Mouse (Mus musculus): ENCODE results near the gene Gm44511.
"Not testable (repeated sequence)": the region's sequence is repeated elsewhere in the genome, so short reads cannot be mapped to it uniquely, and the experiment has no call there.

The Gm44511 gene

DNA sequence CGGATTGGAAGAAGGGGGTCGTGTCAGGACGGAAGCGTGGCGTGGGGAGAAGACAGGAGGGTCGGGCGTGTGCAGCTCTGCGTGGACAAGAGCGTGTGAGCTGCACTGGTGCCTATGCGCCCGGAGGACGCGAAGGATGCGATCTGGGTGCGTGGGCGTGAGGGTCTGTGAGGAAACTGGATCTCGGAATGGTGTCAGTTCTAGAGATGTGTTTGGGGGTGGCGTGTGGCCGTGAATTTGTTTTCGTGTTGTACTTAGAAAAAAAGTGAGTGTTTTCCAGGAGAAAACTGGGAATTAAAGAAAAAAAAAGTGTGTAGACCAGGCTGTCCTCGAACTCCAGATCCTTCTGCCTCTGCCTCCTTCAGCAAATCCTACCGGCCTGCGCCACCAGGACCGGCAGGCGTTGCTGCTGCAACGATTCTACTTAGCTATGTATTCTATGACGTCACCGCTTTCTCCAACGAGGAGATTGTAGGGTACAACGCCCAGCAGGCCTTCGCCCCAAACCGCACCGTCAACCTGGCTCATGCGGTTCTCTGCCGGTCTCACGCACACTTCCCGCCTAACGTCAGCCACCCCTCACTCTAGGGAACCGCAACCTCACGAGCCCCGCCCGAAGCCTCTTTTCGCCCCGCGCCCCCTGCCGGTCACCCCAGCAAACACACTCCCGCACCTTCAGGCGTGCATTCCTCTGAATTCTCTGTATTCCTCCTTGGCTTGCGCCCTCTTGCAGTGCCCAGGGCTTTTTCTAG lies 26.8 kb downstream of the Gm44511 start:
- peak; percentile 81 to 89 for DNase-seq

DNA sequence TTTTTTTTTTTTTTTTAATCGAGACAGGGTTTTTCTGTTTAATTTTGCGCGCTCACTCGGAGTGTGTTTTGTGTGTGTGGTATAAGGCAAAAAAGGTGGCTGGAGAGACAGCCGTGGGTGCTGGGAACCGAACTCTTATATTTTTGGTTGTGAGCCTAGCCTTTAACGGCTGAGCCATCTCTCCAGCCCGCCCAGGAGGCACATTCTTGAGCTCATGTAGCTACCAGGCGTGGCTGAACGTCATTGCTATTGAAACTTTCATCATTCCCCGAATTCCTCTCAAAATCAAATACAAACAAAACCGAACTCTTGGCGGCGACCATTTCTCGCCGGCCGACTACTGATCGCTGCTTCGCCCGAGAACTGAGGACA lies 27.4 kb downstream of the Gm44511 start:
- DNase-seq, result peak; percentile 75 to 83

DNA sequence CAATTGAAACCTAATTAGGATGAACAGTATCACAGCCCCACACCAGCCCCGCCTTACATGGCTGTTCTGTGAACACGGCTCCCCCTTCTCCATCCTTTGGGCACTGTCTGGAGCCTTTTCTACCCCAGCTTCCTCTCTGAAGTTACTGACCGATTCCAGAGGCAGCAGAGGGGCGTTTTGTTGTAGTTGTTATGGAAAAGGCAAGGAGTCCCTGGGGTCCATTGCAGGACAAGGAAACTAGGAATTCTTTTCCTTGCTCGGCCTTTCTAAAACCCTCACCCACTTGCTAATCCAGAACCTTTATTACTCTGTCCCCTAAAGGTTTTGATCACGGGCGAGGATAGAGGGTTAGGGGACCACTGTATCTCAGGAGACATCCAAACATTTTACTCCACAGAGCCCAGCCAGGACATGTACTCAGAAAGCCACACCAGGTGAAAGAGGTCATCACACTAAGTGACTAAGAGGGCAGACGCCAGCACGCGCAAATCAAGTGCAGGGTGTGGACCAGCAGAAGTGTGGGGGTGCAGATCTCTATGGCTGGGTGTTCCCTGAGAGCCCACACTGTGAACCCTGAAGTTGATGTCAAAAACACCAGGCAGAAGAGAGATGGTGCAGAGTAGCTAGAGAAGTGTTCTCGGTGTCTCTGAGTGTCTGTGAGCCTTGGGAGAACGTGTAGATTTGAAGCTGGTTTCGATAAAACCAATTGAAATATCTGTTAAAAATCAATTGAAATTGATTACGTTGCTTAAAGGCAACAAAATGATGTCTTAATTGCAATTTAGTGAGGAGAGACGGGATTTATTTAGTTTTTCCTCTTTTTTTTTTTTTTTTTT lies 28.0 kb downstream of the Gm44511 start:
- peak in 1 of 2 experiments; percentile 34 for DNase-seq

DNA sequence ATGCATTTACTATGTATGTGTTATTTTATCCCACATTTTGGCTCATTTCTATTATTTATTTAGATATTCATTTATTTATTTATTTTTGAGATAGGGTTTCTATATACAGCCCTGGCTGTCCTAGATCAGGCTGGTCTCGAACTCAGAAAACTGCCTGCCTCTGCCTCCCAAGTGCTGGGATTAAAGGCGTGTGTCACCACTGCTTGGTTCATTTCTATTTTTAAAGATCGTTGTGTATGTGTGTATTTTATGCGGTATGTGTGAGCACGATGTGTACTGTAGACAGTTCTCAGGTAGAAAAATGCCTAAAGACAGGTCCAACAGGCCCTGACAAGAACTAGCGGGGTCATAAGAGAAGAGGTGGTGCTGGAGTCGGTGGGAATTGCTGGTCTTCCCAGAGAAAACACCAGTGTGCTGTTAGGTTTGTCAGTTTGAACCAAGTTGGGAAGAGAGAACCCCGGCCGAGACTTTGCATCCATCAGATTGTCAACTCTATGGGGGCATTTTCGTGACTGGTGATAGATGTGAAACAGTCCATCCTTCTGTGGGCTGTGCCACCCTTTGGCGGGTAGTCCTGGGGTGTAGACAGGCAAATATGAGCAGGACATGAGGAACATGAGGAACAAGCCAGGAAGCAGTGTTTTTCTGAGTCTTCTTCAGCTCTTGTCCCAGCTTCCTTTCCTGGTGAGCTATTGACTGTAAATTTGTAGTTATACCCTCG lies 28.8 kb downstream of the Gm44511 start:
- no peak for DNase-seq

DNA sequence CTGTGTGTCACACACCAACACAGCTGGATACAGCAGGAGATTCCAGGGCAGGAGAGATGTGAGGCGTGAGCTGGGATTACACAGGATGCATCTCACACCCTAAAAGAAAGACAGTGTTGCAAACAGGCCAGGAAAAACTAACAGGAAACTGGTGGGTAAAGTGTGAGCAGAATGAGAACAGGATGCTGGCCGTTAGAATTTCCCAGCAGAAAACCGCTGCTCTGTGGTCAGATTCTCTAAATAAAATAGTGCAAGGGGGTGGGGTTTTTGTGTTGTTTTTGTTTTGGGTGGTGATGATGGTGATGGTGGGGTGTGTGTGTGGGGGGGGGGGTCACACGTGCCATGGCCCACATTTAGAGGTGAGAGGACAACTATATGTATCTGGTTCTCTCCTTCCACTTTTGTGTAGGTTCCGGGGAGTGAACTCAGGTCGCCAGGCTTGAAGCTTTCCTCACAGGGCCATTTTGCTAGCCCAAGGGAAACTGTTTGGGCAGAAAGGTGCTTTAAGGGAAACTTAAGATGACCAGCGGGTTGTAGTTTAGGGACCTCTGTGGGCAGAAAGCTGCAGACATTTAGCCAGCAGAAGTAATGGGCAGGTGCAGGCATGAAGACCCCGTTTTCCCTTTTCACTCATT lies 29.7 kb downstream of the Gm44511 start:
- no peak for DNase-seq

DNA sequence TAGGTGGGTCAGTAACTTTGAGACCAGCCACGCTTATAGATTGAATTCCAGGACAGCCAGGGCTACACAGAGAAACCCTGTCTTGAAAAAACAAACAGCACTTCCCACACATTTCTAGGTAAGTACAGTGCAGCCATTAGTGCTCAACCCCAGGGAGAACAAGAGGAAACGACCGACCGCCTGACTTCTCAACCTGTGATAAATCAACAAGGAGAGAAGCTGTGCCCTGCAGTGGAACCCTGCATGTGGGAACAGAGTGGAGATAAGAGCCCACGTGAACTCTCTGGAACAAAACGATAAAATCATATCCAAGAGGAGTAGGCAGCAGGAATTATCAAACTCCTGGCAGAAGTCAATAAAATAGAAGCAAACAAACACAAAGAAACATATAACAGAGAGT lies 32.4 kb downstream of the Gm44511 start:
- no peak for DNase-seq

DNA sequence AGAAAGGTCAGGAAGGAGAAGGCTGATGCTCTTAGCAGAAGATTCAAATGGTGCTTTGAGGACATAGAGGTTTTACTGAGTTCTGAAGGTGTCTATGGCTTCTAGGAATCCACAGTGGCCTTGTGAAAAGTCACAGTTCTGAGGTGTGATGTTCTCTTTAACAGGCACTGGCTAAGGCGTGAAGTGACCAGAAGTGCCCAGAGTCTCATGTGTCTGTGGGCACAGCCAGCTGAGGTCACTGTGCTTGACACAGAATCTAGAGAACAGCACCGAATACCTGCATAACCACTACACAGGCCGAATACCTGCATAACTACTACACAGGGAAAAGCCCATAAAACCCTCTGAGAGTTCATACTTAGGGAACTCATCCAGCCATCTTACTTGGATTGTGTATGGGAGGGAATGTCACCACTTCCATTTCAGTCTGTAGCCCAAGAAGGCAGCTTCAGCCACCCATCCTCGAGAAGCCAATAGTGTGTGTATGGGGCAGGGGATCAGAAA lies 35.6 kb downstream of the Gm44511 start:
- not testable (repeated sequence) for DNase-seq

DNA sequence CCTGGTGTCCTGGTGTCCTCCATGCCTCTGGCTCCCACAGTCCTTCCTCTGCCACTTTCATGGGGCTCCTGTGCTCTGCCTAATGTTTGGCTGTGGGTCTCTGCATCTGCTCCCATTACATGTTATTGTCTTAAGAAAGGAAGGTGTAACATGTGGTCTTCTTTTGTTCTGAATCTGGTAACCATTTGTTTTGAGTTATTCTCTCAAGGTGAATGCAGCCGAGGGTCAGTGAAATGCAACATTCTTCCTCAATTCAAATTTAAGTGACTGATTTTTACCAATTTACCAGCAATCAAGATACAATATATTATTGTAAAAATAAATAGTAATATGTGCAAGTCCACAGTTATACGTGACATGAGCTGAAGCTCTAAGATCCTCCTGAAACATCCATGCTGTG lies 37.0 kb downstream of the Gm44511 start, which contains the start of gene Klrb1c:
TSS of gene Klrb1c (minus strand) at position 101 of the 400 bp plus-strand sequence.
- no peak for DNase-seq

DNA sequence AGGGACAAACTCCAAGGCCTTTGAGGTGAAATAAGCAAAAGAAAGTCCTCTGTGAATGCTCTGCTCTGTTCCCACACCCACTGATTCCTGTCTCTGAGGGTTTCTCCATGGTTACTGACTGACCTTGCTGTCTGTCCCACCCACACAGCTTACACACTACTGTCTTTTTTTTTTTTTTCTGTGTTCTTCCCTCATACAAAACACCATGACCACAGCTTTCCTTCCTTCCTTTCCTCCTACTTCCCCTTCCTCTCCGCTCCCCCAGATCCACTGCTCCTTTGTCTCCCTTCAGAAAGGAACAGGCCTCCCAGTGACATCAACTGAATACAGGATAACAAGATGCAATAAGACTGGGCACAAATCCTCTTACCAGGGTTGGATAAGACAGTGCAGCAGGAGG lies 37.6 kb downstream of the Gm44511 start:
- DNase-seq, result no peak

DNA sequence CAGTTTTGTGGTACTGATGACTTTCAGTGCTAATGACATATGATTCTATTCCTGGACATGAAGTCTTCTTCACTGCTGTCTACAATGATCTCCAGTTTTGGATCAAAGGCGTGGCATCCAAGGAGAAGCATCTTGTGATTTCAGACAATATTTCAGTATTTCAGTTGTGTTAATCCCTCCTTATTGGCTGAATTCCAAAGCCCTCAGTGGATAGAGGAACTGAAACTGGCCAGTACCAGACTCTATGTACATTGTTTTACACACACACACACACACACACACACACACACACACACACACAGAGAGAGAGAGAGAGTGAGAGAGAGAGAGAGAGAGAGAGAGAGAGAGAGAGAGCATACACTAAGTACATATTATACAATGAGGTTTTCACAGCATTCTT lies 39.7 kb downstream of the Gm44511 start:
- not testable (repeated sequence) for DNase-seq

DNA sequence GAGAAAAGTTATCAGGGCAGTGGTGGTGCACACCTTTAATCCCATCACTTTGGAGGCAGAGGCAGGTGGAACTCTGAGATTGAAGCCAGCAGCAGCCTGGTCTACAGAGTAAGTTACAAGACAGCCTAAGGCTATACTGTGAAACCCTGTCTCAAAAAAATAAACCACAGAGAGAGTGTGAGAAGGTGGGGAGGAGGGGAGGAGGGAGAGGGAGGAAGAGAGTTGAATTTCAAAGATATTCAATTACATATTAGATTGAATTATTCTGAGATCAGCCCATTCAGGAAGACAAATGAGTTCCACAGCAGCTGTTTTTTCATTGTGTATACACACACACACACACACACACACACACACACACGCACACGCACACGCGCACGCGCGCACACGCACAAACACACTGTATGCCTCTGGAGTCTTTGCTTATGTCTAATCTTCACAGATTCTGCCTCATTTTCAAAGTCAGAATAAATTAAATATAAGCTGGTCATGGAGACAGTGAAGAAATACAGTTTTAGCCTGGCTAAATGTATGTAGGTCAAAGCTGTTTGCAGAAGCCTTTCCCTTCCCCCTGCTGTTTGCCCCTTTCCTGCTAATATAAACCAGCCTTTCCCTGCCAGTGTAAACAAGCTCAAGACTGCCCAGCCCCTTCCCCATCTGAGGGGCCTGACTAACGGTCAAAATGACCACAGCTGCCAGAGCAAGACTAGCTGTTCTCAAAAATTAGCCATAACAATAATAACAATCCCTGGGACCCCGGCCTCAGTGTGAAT lies 56.4 kb downstream of the Gm44511 start:
- DNase-seq, result no peak

DNA sequence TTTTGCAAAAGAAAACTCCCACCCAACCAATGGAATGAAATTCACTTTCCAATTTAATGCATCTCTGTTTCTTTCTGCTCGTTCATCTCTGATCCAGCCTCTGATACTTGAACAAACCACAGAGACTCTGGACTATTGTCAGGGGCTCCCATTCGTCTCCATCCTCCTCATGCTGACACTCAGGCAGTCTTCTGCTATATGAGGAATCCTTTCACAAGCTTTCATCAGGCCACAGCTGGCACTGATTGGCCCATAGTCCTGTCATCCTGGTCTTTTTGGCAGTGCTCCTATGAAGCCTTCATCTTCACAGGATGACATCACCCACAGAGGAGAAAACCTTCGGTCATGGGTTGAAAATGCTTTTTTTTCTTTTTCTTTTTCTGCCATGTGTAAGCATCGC lies 58.1 kb downstream of the Gm44511 start:
- DNase-seq, result no peak

DNA sequence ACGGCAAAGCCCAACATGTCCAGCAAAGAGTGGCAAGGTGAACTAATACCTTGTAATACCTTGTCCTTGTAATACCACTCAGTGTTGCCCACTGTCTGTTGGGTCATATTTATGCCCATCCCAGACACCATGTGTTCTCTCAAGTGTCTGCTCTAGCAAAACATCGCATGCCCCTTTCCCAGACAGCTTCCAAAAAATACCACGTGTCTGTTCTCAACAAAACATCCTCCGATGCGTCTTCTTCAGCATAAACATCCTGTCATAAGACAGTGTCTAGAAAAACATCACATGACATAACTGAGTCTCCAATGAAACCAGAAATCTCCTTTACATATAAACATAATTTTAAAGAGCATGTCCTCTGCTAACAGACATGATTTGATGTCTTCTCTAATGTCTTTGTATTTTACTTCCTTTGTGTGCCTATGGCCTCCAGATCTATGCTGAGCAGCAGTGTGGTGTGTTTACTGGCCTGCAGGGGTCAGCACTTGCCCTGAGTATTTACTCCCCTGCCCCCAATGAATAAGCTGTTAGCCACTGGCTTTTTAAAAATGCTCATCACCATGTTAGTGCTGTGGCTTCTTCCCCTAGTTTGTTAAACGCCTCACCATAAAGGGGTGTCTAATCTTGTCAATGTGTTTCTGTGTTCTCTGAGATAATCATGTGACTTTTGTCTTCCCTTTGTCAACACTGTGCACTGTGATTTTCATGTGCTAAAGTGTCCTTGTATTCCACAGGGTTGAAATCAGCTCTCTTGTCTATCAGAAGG lies 59.4 kb downstream of the Gm44511 start:
- DNase-seq, result peak; percentile 47 to 49

DNA sequence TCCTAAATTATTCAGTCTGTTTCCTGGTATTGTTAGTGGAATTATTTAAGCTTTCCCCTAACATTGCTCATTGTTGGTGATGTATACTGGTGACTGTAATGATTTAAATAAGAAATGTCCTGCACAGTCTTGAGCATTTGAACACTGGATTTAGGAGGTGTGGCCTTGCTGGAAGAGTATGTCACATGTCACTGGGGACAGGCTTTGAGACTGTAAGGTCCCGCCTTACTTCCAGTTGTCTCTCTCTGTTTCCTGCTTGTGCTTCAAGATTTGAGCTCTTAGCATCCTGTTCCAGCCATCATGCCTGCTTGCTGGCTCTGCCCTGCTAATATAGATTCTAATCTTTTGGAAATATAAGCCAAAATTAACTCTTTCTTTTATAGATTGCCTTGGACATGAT lies 60.9 kb downstream of the Gm44511 start:
- no peak for DNase-seq

DNA sequence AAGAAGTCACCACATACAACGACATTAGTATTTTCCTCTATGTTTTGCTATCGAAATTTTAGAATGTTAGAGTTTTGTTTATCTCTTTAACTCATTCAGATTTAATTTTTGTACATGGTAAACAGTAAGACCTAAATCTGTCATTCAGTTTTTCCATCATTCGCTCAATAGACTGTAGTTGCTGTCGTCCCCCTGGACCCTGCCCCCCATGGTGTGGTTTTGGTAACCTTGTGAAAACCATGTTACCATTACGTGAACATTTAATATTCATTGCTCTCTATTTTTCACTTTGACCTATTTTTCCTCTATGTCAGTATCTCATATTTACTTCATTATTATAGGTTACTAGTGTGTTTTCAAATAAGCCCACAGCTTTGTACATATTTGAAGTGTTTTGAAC lies 61.5 kb downstream of the Gm44511 start:
- DNase-seq, result no peak

DNA sequence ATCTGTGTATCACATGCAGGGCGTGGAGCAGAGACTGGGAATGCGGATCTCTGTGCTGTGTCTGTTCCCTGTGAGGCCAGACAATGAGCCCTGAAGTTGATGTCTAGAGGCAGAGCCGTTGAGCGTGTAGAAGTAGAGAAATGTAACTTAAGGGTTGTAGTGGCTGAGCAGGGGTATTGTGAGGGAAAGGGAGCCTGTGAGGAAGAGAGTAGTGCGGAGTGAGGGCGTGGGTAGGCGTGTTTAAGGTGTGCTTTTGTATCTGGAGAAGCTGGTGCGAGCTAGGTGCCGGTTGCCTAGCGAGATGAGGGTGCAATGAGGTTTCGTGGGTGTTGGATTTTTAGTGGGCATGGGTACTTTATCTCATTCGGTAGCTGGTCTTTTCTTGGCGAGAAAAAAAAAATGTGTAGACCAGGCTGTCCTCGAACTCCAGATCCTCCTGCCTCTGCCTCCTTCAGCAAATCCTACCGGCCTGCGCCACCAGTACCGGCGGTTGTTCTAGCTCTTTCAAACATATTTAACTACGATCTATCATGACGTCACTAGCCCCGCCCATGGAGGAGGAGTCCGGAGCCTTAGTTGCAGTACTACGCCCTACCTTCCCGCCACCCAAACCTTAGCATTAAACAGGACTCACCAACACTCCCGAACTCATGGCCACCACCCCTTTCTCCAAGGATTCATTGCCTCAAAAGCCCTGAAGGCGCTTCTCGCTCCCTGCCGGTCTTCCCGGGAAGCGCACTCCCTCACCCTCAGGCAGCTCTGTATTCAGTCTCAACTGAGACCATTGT lies 62.2 kb downstream of the Gm44511 start:
- peak; percentile 92 to 96 for DNase-seq

DNA sequence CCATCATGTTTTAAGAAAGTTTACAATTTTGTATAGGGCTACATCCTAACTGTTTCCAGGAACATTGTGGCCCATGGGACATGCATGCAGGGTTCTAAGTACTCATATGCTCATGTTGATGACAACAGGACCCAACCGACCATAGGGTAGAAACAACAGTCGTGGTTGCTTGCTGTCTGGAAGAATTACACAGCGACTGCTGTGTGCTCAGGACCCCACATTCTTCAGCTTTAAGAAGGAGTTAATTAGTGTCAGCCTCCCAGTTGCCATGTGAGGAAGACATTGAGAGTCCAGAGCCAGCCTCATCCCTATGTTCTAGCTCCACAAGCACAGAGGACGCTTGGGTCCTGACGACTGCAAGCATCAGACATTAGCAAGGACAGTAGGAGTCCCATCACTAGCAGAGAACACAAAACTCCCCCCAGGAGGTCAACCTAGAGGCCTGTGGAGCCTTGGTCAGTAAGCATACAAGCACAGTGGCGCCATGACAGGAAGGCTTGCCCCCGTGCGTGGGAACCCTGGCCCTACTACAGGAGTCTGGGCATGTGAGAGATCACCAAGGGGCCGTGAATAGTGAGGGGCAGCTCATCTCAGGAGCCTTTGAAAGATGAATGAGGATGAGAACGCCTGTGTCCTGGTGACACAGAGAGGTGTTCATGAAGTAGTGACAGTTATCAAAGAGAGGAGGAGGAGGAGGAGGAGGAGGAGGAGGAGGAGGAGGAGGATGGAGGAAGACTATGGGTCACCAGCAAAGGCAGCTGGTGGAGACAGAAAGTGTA lies 63.0 kb downstream of the Gm44511 start:
- DNase-seq, result peak in 1 of 2 experiments; percentile 30

DNA sequence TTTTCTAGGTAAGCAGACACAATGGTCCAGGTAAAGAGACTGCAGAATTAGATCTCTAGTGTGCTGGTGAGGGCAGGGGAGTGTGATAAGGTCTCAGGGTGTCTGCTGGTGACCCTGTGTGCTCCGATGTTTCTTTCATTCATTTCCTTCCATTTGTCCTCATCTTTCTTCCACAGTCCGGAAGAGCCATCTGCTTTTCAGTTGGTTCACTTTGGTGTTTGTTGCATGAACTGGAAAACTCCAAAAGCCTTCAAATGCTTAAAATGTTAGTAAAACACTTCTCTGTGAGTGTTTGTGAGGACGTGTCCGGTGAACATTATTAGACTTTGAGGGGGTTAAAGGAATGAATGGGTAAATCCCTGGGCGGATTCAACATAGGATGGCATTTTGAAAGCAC lies 65.0 kb downstream of the Gm44511 start:
- peak in 1 of 2 experiments; percentile 14 for DNase-seq

DNA sequence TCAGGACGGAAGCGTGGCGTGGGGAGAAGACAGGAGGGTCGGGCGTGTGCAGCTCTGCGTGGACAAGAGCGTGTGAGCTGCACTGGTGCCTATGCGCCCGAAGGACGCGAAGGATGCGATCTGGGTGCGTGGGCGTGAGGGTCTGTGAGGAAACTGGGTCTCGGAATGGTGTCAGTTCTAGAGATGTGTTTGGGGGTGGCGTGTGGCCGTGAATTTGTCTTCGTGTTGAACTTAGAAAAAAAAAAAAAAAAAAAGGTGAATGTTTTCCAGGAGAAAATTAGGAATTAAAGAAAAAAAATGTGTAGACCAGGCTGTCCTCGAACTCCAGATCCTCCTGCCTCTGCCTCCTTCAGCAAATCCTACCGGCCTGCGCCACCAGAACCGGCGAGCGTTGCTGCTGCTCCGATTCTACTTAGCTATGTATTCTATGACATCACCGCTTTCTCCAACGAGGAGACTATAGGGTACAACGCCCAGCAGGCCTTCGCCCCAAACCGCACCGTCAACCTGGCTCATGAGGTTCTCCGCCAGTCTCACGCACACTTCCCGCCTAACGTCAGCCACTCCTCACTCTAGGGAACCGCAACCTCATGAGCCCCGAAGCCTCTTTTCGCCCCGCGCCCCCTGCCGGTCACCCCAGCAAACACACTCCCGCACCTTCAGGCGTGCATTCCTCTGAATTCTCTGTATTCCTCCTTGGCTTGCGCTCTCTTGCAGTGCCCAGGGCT lies 65.5 kb downstream of the Gm44511 start:
- DNase-seq, result peak; percentile 85 to 96
